Mouse (Mus musculus): ENCODE results near the gene Gatad2a. TPM values are rescaled to one million over a fixed set of nuclear protein-coding genes. Genes with fewer than 3 reads are reported as not detected.

Gatad2a gene
- polyA plus RNA-seq, 1 experiment = 63.8 TPM

DNA sequence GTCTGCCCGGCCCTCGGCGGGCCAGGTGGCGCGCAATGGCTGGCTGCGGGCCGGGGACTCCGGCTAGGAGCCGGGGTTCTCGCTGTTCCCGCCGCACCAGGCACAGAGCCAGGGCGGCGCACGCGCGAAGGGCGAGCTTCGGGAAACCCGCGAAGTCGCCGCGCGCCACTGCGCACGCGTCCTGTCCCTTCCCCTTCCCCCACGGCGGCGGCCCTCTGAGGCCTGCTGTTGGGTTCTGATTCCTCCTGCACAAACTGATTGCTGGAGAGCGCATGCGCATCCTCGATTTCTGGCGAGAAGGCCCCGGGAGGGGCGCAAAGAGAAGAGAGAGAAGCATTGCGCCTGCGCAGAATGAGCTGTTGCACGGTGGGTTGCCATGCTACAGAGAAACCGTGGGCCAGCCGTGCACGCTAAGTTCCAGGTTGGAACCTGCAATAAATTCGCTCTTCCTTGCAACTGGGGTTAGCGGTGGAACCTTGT is 93.1 kb downstream of the Gatad2a start:
- peak overlapping the region; percentile 23 for H3K27ac ChIP-seq (ENCODE audit: insufficient read depth, low read length)
- H3K4me1 ChIP-seq (ENCODE audit: control insufficient read depth, insufficient read depth, low read length) = peaks cover 21% of the 10 kb centered on the region
- peak overlapping the region; percentile 18 for H3K4me3 ChIP-seq (ENCODE audit: insufficient read depth, low read length)
- TF ChIP-seq CTCF (IDR thresholded peaks at IDR 0.05; ENCODE audit: borderline replicate concordance, insufficient read depth, low read length) (no peak), POLR2A (IDR thresholded peaks at IDR 0.05; ENCODE audit: low read depth, low read length) (peak; percentile 74)

DNA sequence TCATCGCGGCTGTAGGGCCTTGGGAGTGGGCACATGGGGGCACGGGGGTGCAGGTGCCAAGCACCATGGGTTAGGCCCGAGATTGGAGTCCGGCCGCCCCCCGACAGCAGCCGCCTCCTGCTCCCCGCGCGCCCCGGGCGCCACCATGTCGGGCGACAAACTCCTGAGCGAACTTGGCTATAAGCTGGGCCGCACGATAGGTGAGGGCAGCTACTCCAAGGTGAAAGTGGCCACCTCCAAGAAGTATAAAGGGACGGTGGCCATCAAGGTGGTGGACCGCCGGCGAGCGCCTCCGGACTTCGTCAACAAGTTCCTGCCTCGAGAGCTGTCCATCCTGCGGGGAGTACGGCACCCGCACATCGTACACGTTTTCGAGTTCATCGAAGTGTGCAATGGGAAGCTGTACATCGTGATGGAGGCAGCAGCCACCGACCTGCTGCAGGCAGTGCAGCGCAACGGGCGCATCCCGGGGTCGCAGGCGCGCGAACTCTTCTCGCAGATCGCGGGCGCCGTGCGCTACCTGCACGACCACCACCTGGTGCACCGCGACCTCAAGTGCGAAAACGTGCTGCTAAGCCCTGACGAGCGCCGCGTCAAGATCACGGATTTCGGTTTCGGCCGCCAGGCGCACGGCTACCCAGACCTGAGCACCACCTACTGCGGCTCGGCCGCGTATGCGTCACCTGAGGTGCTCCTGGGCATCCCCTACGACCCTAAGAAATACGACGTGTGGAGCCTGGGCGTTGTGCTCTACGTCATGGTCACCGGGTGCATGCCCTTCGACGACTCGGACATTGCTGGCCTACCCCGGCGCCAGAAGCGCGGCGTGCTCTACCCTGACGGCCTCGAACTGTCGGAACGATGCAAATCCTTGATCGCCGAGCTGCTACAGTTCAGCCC is 93.8 kb downstream of the Gatad2a start, which contains the start of the genes Tssk6, Ndufa13 and Yjefn3:
Gene Tssk6, plus strand, starts transcription at position 22 of the 900 bp plus-strand sequence.
Gene Ndufa13, minus strand, starts transcription at position 396 of the 900 bp plus-strand sequence.
Gene Yjefn3, minus strand, starts transcription at position 550 of the 900 bp plus-strand sequence.
- Histone ChIP-seq H3K4me1 (ENCODE audit: control insufficient read depth, insufficient read depth, low read length) (peaks cover 16% of the 10 kb centered on the region), H3K27ac (ENCODE audit: insufficient read depth, low read length) (peak within 1 kb of the TSS; percentile 63)
- TF ChIP-seq POLR2A (IDR thresholded peaks at IDR 0.05; ENCODE audit: low read depth, low read length) = no peak; the same call in none of the 2 replicates
- no peak for TF ChIP-seq CTCF (IDR thresholded peaks at IDR 0.05; ENCODE audit: borderline replicate concordance, insufficient read depth, low read length)

DNA sequence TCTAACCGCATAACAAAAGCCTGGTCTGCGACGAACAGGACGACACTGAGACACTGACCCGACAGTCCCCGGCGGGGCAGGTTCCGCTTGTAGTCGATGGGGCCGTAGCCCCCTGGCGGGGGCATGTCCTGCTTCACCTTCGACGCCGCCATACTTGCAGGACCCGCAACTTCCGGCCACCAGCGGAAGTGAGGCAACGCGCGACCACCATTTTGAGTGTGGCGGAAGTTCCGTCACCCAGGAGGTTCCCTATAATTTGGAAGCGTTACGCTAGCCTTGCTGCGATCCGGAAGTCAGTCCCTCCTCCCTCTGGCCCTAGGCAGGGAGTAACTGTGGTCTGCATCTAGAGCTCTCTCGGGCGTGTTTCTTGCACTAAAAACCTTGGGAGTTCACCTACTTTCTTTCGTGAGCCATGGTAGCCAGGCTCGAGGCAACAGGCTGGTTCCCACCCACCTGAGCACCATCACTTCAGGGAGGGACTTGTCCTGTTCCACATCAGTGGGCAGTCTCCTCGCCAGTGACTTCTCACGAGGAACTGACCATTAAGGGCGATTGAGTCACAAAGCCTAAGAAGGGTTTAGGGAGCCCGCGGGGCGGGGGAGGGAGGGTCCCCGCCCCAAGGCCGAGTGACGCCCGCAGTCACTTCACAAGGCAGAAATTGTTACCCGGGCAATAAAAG is 94.6 kb downstream of the Gatad2a start:
- Histone ChIP-seq H3K27ac (ENCODE audit: insufficient read depth, low read length) (peak overlapping the region; percentile 63), H3K4me3 (ENCODE audit: insufficient read depth, low read length) (peak overlapping the region; percentile 68), H3K4me1 (ENCODE audit: control insufficient read depth, insufficient read depth, low read length) (peaks cover 10% of the 10 kb centered on the region)
- TF ChIP-seq POLR2A (IDR thresholded peaks at IDR 0.05; ENCODE audit: low read depth, low read length) (peak; percentile 74), CTCF (IDR thresholded peaks at IDR 0.05; ENCODE audit: borderline replicate concordance, insufficient read depth, low read length) (no peak)

More for the DNA sequence above, 93.8 kb downstream of the Gatad2a start, which contains the start of the genes Tssk6, Ndufa13 and Yjefn3:
- H3K4me3 ChIP-seq (ENCODE audit: insufficient read depth, low read length) = peak within 1 kb of the TSS; percentile 68

DNA sequence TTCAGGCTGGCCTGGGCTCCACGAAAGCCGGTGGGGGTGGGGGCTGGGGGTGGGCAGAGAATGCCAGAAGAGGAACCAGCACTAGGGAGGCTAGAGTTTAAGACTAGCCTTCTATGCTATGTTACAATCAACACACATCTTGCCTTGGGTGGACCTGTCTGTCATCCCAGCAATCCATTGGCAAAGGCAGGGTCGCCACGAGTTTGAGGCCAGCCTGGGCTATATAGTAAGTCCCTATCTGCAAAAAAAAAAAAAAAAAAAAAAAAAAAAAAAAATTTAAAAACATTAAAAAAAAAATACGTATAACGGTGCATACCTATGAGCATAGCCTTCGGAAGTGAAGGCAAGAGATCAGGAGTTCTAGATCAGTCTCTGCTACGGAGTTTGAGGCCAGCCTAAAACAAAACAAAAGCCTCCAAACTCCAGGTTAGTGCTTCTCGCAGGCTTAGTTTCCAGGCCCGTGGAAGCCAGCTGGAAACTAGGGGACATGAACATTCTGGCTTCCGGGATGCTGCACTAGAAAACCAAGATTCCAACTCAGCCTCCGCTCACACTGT is 95.2 kb downstream of the Gatad2a start:
- peak overlapping the region; percentile 68 for H3K4me3 ChIP-seq (ENCODE audit: insufficient read depth, low read length)
- no peak for TF ChIP-seq POLR2A (IDR thresholded peaks at IDR 0.05; ENCODE audit: low read depth, low read length)
- no peak for TF ChIP-seq CTCF (IDR thresholded peaks at IDR 0.05; ENCODE audit: borderline replicate concordance, insufficient read depth, low read length)
- peaks cover 3% of the 10 kb centered on the region for H3K4me1 ChIP-seq (ENCODE audit: control insufficient read depth, insufficient read depth, low read length)
- peak overlapping the region; percentile 58 for H3K27ac ChIP-seq (ENCODE audit: insufficient read depth, low read length)

DNA sequence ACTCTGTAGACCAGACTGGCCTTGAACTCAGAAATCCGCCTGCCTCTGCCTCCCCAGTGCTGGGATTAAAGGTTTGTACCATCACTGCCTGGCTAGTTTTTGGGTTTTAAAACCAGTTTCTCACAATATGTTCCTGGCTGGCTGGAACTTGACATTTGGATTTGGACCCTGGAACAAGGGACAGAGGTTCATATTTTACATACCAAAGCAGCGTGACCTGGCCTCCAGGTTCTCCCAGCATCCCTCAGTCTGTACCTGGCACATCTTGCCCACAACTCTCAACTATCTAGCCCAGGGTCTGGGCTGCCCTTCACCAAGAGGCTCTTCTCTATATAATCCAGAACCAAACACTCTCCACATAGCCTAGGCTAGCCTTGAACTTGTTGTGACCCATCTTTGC is 96.3 kb downstream of the Gatad2a start:
- Histone ChIP-seq H3K4me1 (ENCODE audit: control insufficient read depth, insufficient read depth, low read length) (peaks cover 3% of the 10 kb centered on the region; the same call in 1 of the 2 replicates), H3K27ac (ENCODE audit: insufficient read depth, low read length) (no peak overlapping the region), H3K4me3 (ENCODE audit: insufficient read depth, low read length) (no peak overlapping the region)
- TF ChIP-seq CTCF (IDR thresholded peaks at IDR 0.05; ENCODE audit: borderline replicate concordance, insufficient read depth, low read length) (no peak), POLR2A (IDR thresholded peaks at IDR 0.05; ENCODE audit: low read depth, low read length) (no peak)

DNA sequence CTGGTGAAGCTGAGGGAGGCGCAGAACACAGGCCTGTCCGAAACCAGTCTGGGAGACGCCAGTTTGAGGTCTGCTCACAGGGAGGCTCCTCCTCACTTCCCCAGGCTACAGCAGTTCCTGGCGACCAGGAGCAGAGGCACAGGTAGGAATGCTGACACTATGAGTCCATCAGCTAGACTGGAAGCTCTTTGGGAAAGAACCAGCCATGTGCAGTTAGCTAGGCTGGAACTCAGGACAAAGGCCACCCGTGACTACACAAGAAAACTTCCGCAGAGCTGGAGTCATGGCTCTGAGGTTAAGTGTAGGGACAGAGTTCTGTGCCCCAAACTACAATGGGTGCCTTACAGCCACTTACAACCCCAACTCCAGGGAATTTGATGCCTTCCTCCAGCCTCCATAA is 98.3 kb downstream of the Gatad2a start:
- Histone ChIP-seq H3K4me3 (ENCODE audit: insufficient read depth, low read length) (no peak overlapping the region), H3K27ac (ENCODE audit: insufficient read depth, low read length) (no peak overlapping the region), H3K4me1 (ENCODE audit: control insufficient read depth, insufficient read depth, low read length) (peaks cover 3% of the 10 kb centered on the region; the same call in 1 of the 2 replicates)
- TF ChIP-seq POLR2A (IDR thresholded peaks at IDR 0.05; ENCODE audit: low read depth, low read length) (no peak), CTCF (IDR thresholded peaks at IDR 0.05; ENCODE audit: borderline replicate concordance, insufficient read depth, low read length) (no peak)

DNA sequence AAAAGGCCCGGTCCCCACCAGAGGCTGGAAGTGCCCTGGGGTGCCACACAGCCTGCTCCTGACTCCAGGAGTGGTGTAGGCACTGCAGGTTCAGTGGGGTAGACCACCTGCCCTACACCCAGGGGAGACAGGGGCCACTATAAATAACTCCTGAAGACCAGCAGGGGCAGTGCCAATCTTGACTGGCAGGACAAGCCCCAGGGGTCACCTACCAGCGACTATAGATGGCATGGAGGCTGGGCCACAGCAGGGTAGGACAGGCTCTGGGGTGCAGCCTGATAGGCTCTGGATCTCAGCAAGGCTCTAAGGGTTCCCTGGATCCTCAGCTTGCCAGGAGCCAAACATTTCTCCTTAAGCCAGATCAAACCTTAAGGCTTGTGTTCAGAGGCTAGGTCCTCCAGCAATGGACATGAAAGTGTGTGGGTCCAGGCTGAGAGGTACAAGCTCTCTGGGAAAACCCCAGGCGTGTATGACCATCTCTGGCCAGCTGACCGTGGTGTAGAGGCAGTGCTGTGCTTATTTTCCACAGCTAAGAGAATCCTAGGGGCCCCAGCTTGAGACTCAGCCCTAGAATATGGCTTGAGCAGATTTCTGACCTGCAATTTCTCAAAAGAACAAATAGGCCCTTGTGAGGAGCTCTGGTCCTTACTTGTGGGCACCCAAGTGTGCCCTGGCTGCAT is 100.3 kb downstream of the Gatad2a start:
- TF ChIP-seq POLR2A (IDR thresholded peaks at IDR 0.05; ENCODE audit: low read depth, low read length) = no peak
- no peak for TF ChIP-seq CTCF (IDR thresholded peaks at IDR 0.05; ENCODE audit: borderline replicate concordance, insufficient read depth, low read length)
- H3K27ac ChIP-seq (ENCODE audit: insufficient read depth, low read length) = no peak overlapping the region
- H3K4me1 ChIP-seq (ENCODE audit: control insufficient read depth, insufficient read depth, low read length) = peaks cover 3% of the 10 kb centered on the region; the same call in 1 of the 2 replicates
- no peak overlapping the region for H3K4me3 ChIP-seq (ENCODE audit: insufficient read depth, low read length)

DNA sequence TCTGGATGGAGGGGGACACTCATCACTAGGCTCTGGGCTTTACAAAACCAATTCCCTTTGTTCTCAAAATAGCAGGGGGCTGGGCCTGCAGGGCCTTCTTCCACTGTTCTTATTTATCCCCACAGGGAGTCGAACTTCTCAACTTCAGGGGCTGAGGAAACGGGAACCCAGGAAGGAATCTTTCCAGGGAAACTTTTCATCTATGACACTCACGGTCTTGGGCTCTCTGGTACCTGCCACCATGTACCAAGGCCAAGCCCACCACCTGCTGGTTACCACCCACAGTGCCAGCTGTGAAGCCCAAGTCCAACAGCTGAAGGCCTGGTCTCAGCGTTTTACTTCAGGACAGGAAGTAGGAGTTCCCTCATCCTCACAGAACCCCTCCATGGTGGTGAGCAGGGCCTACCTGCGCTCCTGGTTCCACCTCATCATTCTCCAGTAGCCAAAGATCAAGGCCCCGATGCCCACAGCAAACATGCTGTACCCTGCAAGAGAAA is 101.3 kb downstream of the Gatad2a start:
- TF ChIP-seq CTCF (IDR thresholded peaks at IDR 0.05; ENCODE audit: borderline replicate concordance, insufficient read depth, low read length) (no peak), POLR2A (IDR thresholded peaks at IDR 0.05; ENCODE audit: low read depth, low read length) (no peak)
- H3K4me3 ChIP-seq (ENCODE audit: insufficient read depth, low read length) = no peak overlapping the region
- H3K27ac ChIP-seq (ENCODE audit: insufficient read depth, low read length) = no peak overlapping the region
- no peaks in the 10 kb centered on the region for H3K4me1 ChIP-seq (ENCODE audit: control insufficient read depth, insufficient read depth, low read length)
